Mouse (Mus musculus) CH12.LX (cell line): Measurements from ENCODE around the gene Adora3. TPM values are rescaled to one million over a fixed set of nuclear protein-coding genes. Genes with fewer than 3 reads are reported as not detected.

Experiments
- DNase-seq: peaks from one replicate; pipeline ENCODE4 v3.0.0-alpha.2; 2013; ENCODE audit errors: extremely low read depth
- H3K27ac ChIP-seq: 2 replicates; pipeline ENCODE4 v1.5.1; 2012; ENCODE audit warnings: low read depth, mild to moderate bottlenecking, control low read depth, moderate library complexity; ENCODE audit not compliant: insufficient read depth
- H3K27me3 ChIP-seq: replicated peaks from 2 replicates; pipeline ENCODE3; 2012; ENCODE audit warnings: inconsistent platforms
- H3K36me3 ChIP-seq, 2 experiments: replicated peaks in 1 of 2; 2 replicates each; pipeline versions ENCODE3 to v1.6.1; 2012; ENCODE audit warnings: inconsistent platforms in 1 of 2, low read length in 1 of 2, mild to moderate bottlenecking in 1 of 2, mixed read lengths in 1 of 2, moderate library complexity in 1 of 2; ENCODE audit not compliant: control insufficient read depth in 1 of 2, insufficient read depth in 1 of 2
- H3K4me1 ChIP-seq, 2 experiments: 2 replicates each; pipeline ENCODE4 v1.6.1; 2012; ENCODE audit warnings: inconsistent platforms in 1 of 2, moderate library complexity in 1 of 2; ENCODE audit not compliant: insufficient read depth in 2 of 2, control insufficient read depth in 1 of 2
- H3K4me2 ChIP-seq: 2 replicates; pipeline ENCODE4 v1.6.1; 2012; ENCODE audit warnings: low read depth, mild to moderate bottlenecking, control low read depth; ENCODE audit not compliant: poor library complexity, insufficient read depth, severe bottlenecking
- H3K4me3 ChIP-seq, 3 experiments: fragments of 150-350 bp in 1 of 3; sonication (generic) in 1 of 3; replicated peaks in 1 of 3; 2 replicates each; pipeline versions ENCODE3 to v1.5.1; 2011 to 2012; ENCODE audit warnings: low read depth in 2 of 3, low read length in 2 of 3, mild to moderate bottlenecking in 2 of 3, moderate library complexity in 2 of 3, control low read depth in 1 of 3, improper control_type of control experiment in 1 of 3, inconsistent platforms in 1 of 3, mixed read lengths in 1 of 3; ENCODE audit not compliant: poor library complexity in 1 of 3
- H3K79me2 ChIP-seq: replicated peaks from 2 replicates; pipeline ENCODE4 v1.6.1; 2012; ENCODE audit warnings: mild to moderate bottlenecking, moderate library complexity; ENCODE audit not compliant: control insufficient read depth, poor library complexity, insufficient read depth, severe bottlenecking; ENCODE audit errors: extremely low read depth
- H3K9ac ChIP-seq: 2 replicates; pipeline ENCODE4 v1.6.1; 2012; ENCODE audit warnings: low read depth, mild to moderate bottlenecking, control low read depth, moderate library complexity; ENCODE audit not compliant: insufficient read depth
- H3K9me3 ChIP-seq: replicated peaks from 2 replicates; pipeline ENCODE3; 2012; ENCODE audit warnings: low read length, inconsistent platforms, mixed read lengths
- BHLHE40 ChIP-seq: IDR thresholded peaks from 2 replicates; pipeline ENCODE4 v1.6.1; 2011; ENCODE audit warnings: mild to moderate bottlenecking, low read depth, low read length, improper control_type of control experiment
- CHD2 ChIP-seq: IDR thresholded peaks from 2 replicates; pipeline ENCODE4 v1.6.1; 2011; ENCODE audit warnings: low read length, improper control_type of control experiment
- E2F4 ChIP-seq: IDR thresholded peaks from 2 replicates; pipeline ENCODE4 v1.6.1; 2011; ENCODE audit warnings: low read depth, low read length, improper control_type of control experiment; ENCODE audit not compliant: insufficient replicate concordance
- ELF1 ChIP-seq: IDR thresholded peaks from 2 replicates; pipeline ENCODE4 v1.6.1; 2014; ENCODE audit warnings: low read depth, mild to moderate bottlenecking, inconsistent platforms, low read length, improper control_type of control experiment
- EP300 ChIP-seq: IDR thresholded peaks from 2 replicates; pipeline ENCODE4 v1.6.1; 2011; ENCODE audit warnings: low read length, improper control_type of control experiment
- ETS1 ChIP-seq: conservative IDR thresholded peaks from 2 replicates; pipeline ENCODE4 v1.6.1; 2012; ENCODE audit warnings: low read depth, mild to moderate bottlenecking, inconsistent platforms, low read length, improper control_type of control experiment, moderate library complexity
- GABPA ChIP-seq: IDR thresholded peaks from 2 replicates; pipeline ENCODE4 v1.6.1; 2012; ENCODE audit warnings: low read depth, low read length, improper control_type of control experiment, inconsistent platforms; ENCODE audit not compliant: insufficient replicate concordance
- HCFC1 ChIP-seq: IDR thresholded peaks from 2 replicates; pipeline ENCODE4 v1.6.1; 2012; ENCODE audit warnings: low read depth, mild to moderate bottlenecking, inconsistent platforms, low read length, improper control_type of control experiment
- KAT2A ChIP-seq: IDR thresholded peaks from 2 replicates; pipeline ENCODE4 v1.6.1; 2012; ENCODE audit warnings: low read length, improper control_type of control experiment, inconsistent platforms; ENCODE audit not compliant: insufficient replicate concordance
- MAFK ChIP-seq: IDR thresholded peaks from 2 replicates; pipeline ENCODE4 v1.6.1; 2011; ENCODE audit warnings: low read length, improper control_type of control experiment; ENCODE audit not compliant: insufficient replicate concordance
- MAX ChIP-seq: IDR thresholded peaks from 2 replicates; pipeline ENCODE4 v1.6.1; 2011; ENCODE audit warnings: low read length, improper control_type of control experiment
- MAZ ChIP-seq: IDR thresholded peaks from 2 replicates; pipeline ENCODE4 v1.6.1; 2012; ENCODE audit warnings: low read depth, mild to moderate bottlenecking, inconsistent platforms, low read length, improper control_type of control experiment, moderate library complexity
- MEF2A ChIP-seq: IDR thresholded peaks from 2 replicates; pipeline ENCODE4 v1.6.1; 2014; ENCODE audit warnings: low read depth, mild to moderate bottlenecking, inconsistent platforms, low read length, improper control_type of control experiment, borderline replicate concordance
- MXI1 ChIP-seq: IDR thresholded peaks from 2 replicates; pipeline ENCODE4 v1.6.1; 2011; ENCODE audit warnings: mild to moderate bottlenecking, low read depth, low read length, improper control_type of control experiment
- NRF1 ChIP-seq: IDR thresholded peaks from 2 replicates; pipeline ENCODE4 v1.6.1; 2014; ENCODE audit warnings: low read depth, mild to moderate bottlenecking, inconsistent platforms, low read length, improper control_type of control experiment, moderate library complexity
- POLR2A ChIP-seq: IDR thresholded peaks from 2 replicates; pipeline ENCODE4 v1.6.1; 2011; ENCODE audit warnings: low read depth, mild to moderate bottlenecking, improper control_type of control experiment, low read length
- POLR2AphosphoS2 ChIP-seq: IDR thresholded peaks from 2 replicates; pipeline ENCODE4 v1.6.1; 2011; ENCODE audit warnings: low read depth, low read length, improper control_type of control experiment
- RAD21 ChIP-seq: IDR thresholded peaks from 2 replicates; pipeline ENCODE4 v1.6.1; 2011; ENCODE audit warnings: low read depth, mild to moderate bottlenecking, low read length, improper control_type of control experiment, moderate library complexity
- RCOR1 ChIP-seq: conservative IDR thresholded peaks from 2 replicates; pipeline ENCODE4 v1.6.1; 2012; ENCODE audit warnings: low read depth, mild to moderate bottlenecking, inconsistent platforms, low read length, improper control_type of control experiment
- TBP ChIP-seq: conservative IDR thresholded peaks from 2 replicates; pipeline ENCODE4 v1.6.1; 2011; ENCODE audit warnings: low read depth, low read length, improper control_type of control experiment
- UBTF ChIP-seq: IDR thresholded peaks from 2 replicates; pipeline ENCODE4 v1.6.1; 2012; ENCODE audit warnings: low read depth, mild to moderate bottlenecking, inconsistent platforms, low read length, improper control_type of control experiment, moderate library complexity
- USF1 ChIP-seq: IDR thresholded peaks from 2 replicates; pipeline ENCODE4 v1.6.1; 2014; ENCODE audit warnings: low read depth, mild to moderate bottlenecking, inconsistent platforms, low read length, improper control_type of control experiment
- USF2 ChIP-seq: conservative IDR thresholded peaks from 2 replicates; pipeline ENCODE4 v1.6.1; 2011; ENCODE audit warnings: low read depth, low read length, improper control_type of control experiment
- ZKSCAN1 ChIP-seq: IDR thresholded peaks from 2 replicates; pipeline ENCODE4 v1.6.1; 2012; ENCODE audit warnings: low read depth, inconsistent platforms, low read length, improper control_type of control experiment, borderline replicate concordance
- ZNF384 ChIP-seq: IDR thresholded peaks from 2 replicates; pipeline ENCODE4 v1.6.1; 2012; ENCODE audit warnings: low read depth, low read length, improper control_type of control experiment, inconsistent platforms
- dilution Hi-C: fragments of 300-500 bp; cut with MboI; formaldehyde crosslinking; loops from 2 replicates; pipeline ENCODE4 v1.14.3; 2020; ENCODE audit warnings: low sequenced_read_pairs; ENCODE audit not compliant: extremely low pct_unique_long_range_greater_than_20kb, extremely low pct_ligation_motif_present
- in situ Hi-C: fragments of 300-500 bp; cut with MboI; formaldehyde crosslinking; loops from 3 replicates; pipeline ENCODE4 v1.14.3; 2019; ENCODE audit warnings: low sequenced_read_pairs, low pct_ligation_motif_present, low pct_unique_long_range_greater_than_20kb, mixed read lengths
- polyA plus RNA-seq: library from polyadenylated mRNA; unstranded; fragments of >175 nt; gene quantifications from 2 replicates; pipeline ENCODE4 v1.2.1, GENCODE M21; 2012; ENCODE audit warnings: low read depth; ENCODE audit not compliant: insufficient read length
- total RNA-seq, 2 experiments: library from RNA; depleted of rRNA; stranded (reverse); fragments of 300-350 nt in 1 of 2; fragments of >200 nt in 1 of 2; gene quantifications; 2 replicates each; pipeline ENCODE4 v1.2.3; 2012 to 2014

Gene Adora3
- total and polyA plus RNA-seq, 3 experiments: 0.54 to 1.4 (median 1.1) TPM

DNA sequence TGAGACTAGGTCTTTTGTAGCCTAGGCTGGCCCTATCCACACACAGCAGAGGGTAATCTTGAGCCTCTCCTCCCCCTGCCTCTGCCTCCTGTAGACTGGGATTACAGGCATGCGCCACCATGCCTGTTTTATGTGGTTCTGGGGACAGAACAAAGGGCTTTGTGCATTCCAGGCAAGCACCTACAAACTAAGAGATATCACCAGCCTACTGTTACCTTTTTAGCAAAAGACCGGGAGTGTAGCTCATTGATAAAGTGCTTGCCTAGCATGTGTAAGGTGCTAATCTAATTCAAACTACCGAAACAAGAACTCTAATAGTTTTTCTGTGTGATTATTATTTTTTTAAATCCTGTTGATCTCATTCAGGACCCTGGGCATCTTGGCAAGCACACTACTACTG, 33.8 kb upstream of the Adora3 start:
- Histone ChIP-seq H3K4me1 (peaks cover 3 to 13% of the 10 kb centered on the region in 2 experiments; a peak in 1 of 4 replicates), H3K36me3 (no peaks in the 10 kb centered on the region), H3K9me3 (no peaks in the 10 kb centered on the region), H3K79me2 (no peaks in the 10 kb centered on the region), H3K27me3 (no peaks in the 10 kb centered on the region), H3K27ac (no peak overlapping the region), H3K9ac (no peak overlapping the region), H3K4me2 (no peak overlapping the region), H3K4me3 (no peak overlapping the region)
- no peak for TF ChIP-seq POLR2A
- TF ChIP-seq RCOR1: no peak
- no peak for TF ChIP-seq MAZ
- TF ChIP-seq MXI1: no peak
- TF ChIP-seq POLR2AphosphoS2: no peak
- TF ChIP-seq ELF1: no peak
- TF ChIP-seq ETS1: no peak
- TF ChIP-seq BHLHE40: no peak
- no peak for TF ChIP-seq UBTF
- TF ChIP-seq CHD2: no peak
- TF ChIP-seq KAT2A: no peak
- TF ChIP-seq EP300: no peak
- TF ChIP-seq MEF2A: no peak
- no peak for TF ChIP-seq E2F4
- no peak for TF ChIP-seq GABPA
- DNase-seq: no peak
- dilution Hi-C loops (no loop called here), in situ Hi-C loops (no loop called here)

DNA sequence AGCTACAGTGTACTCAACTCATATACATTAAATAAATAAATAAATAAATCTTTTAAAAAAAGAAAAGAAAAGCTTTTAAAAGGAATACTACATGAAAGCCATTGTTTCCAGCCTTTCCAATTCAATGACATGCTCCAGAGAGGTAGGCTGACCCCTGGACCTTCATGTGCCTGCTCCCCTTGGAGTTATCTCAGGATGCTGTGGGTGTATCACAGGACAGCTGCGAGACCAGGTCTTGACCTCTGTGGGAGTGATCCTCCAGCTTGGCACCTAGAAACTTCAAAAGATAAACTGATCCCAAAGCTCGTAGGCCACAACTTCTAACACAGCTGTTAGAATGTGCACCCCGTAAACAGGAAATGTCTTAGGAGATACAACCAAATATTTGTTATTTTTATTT, 32.0 kb upstream of the Adora3 start:
- TF ChIP-seq UBTF (no peak), TBP (no peak), MAFK (no peak), RAD21 (no peak), POLR2AphosphoS2 (no peak), ZKSCAN1 (no peak), MEF2A (no peak), USF1 (no peak), MAZ (no peak), MAX (no peak), ELF1 (no peak), USF2 (no peak), KAT2A (no peak), MXI1 (no peak), NRF1 (no peak), ZNF384 (no peak), BHLHE40 (no peak), HCFC1 (no peak), GABPA (no peak), CHD2 (no peak)
- in situ Hi-C loops: no loop called here
- Histone ChIP-seq H3K36me3 (no peaks in the 10 kb centered on the region), H3K9ac (no peak overlapping the region), H3K4me2 (no peak overlapping the region), H3K4me3 (no peak overlapping the region), H3K4me1 (peaks cover 3 to 4% of the 10 kb centered on the region in 2 experiments; a peak in 1 of 4 replicates), H3K27me3 (no peaks in the 10 kb centered on the region), H3K79me2 (no peaks in the 10 kb centered on the region), H3K27ac (no peak overlapping the region), H3K9me3 (no peaks in the 10 kb centered on the region)
- dilution Hi-C loops: no loop called here
- DNase-seq: no peak
